ENCODE assay signal across 8 mouse cellular contexts in genomic region chr4:132273166-132273565, GRCm38 (mm10). TPM values are rescaled to one million over a fixed set of nuclear protein-coding genes. Genes with fewer than 3 reads are reported as not detected.
DNase-seq lines count a peak whose midpoint lies in the region; ATAC-seq and TF ChIP-seq lines count a peak whose summit lies in the region.

No protein-coding gene starts in this region.

- 0 out of 2 replicates have a peak overlapping the region, but pooled peaks have one; percentile 93 for H3K27ac ChIP-seq in hindbrain, embryonic 10.5 days
- no peak overlapping the region for H3K27ac ChIP-seq in hindbrain, embryonic 11.5 days (ENCODE audit: low read depth, low read length)
- H3K27ac ChIP-seq in forebrain, embryonic 12.5 days = no peak overlapping the region
- peak overlapping the region; percentile 99 for H3K27ac ChIP-seq in liver, embryonic 12.5 days

- H3K27me3 ChIP-seq in hindbrain, embryonic 10.5 days (ENCODE audit: insufficient read depth, poor library complexity, severe bottlenecking) = no peaks in the 10 kb centered on the region
- H3K27me3 ChIP-seq in hindbrain, embryonic 11.5 days (ENCODE audit: control insufficient read depth, insufficient read depth, low read length) = no peaks in the 10 kb centered on the region
- H3K27me3 ChIP-seq in G1E (ENCODE audit: insufficient read depth, low read length) = no peaks in the 10 kb centered on the region
- H3K27me3 ChIP-seq in forebrain, embryonic 12.5 days = no peaks in the 10 kb centered on the region
- H3K27me3 ChIP-seq in liver, embryonic 12.5 days (replicated peaks) = no peaks in the 10 kb centered on the region

- WGBS in hindbrain, embryonic 10.5 days = 80% methylated on average over 2 of the region's 2 CpGs
- 75% methylated on average over 2 of the region's 2 CpGs for WGBS in hindbrain, embryonic 11.5 days
- 75% methylated on average over 2 of the region's 2 CpGs for WGBS in forebrain, embryonic 12.5 days
- WGBS in liver, embryonic 12.5 days (ENCODE audit: insufficient replicate concordance) = 50% methylated on average over 2 of the region's 2 CpGs

- no peak for TF ChIP-seq CTCF in G1E (IDR thresholded peaks at IDR 0.05; ENCODE audit: low read depth, low read length)

- ATAC-seq in hindbrain, embryonic 11.5 days (ENCODE audit: low FRiP score) = no peak
- ATAC-seq in G1E (ENCODE audit: extremely low read depth, insufficient number of reproducible peaks, low FRiP score, poor library complexity, severe bottlenecking) = no peak
- ATAC-seq in forebrain, embryonic 12.5 days (ENCODE audit: low FRiP score) = no peak
- no peak for ATAC-seq in liver, embryonic 12.5 days

- H3K9me3 ChIP-seq in hindbrain, embryonic 10.5 days = no peaks in the 10 kb centered on the region
- no peaks in the 10 kb centered on the region for H3K9me3 ChIP-seq in hindbrain, embryonic 11.5 days (ENCODE audit: control insufficient read depth, low read length)
- H3K9me3 ChIP-seq in G1E (replicated peaks) = no peaks in the 10 kb centered on the region
- no peaks in the 10 kb centered on the region for H3K9me3 ChIP-seq in forebrain, embryonic 12.5 days
- no peaks in the 10 kb centered on the region for H3K9me3 ChIP-seq in liver, embryonic 12.5 days (replicated peaks)

- peaks cover 5% of the 10 kb centered on the region; the same call in 1 of the 2 replicates for H3K36me3 ChIP-seq in hindbrain, embryonic 10.5 days
- H3K36me3 ChIP-seq in hindbrain, embryonic 11.5 days (ENCODE audit: control insufficient read depth, insufficient read depth, low read length) = no peaks in the 10 kb centered on the region
- peaks cover 19% of the 10 kb centered on the region for H3K36me3 ChIP-seq in G1E (replicated peaks)
- H3K36me3 ChIP-seq in forebrain, embryonic 12.5 days (replicated peaks) = no peaks in the 10 kb centered on the region
- peaks cover 10% of the 10 kb centered on the region for H3K36me3 ChIP-seq in liver, embryonic 12.5 days

- H3K9ac ChIP-seq in hindbrain, embryonic 11.5 days (ENCODE audit: low read depth, low read length) = no peak overlapping the region
- peak overlapping the region; percentile 36 for H3K9ac ChIP-seq in forebrain, embryonic 12.5 days
- peak overlapping the region; percentile 99 for H3K9ac ChIP-seq in liver, embryonic 12.5 days

- peak overlapping the region; percentile 86 for H3K4me3 ChIP-seq in hindbrain, embryonic 10.5 days
- H3K4me3 ChIP-seq in hindbrain, embryonic 11.5 days (ENCODE audit: low read depth, low read length) = no peak overlapping the region
- peak overlapping the region; percentile 79; the same call in 1 of the 2 replicates for H3K4me3 ChIP-seq in G1E (ENCODE audit: low read depth, low read length)
- peak overlapping the region; percentile 75; the same call in 1 of the 2 replicates for H3K4me3 ChIP-seq in forebrain, embryonic 12.5 days (replicated peaks)
- peak overlapping the region; percentile 92 for H3K4me3 ChIP-seq in liver, embryonic 12.5 days

- no peak for DNase-seq in hindbrain, embryonic 10.5 days (ENCODE audit: low spot score)
- no peak for DNase-seq in hindbrain, embryonic 11.5 days (ENCODE audit: low spot score)
- DNase-seq in G1E (ENCODE audit: low spot score) = no peak
- no peak for DNase-seq in spleen, adult 18-20 months
- DNase-seq in spleen, postnatal 4 days (ENCODE audit: low spot score in 2 of 2) = no peak
- DNase-seq in frontal cortex, postnatal 36 days (ENCODE audit: low spot score in 2 of 2) = no peak

- no peak overlapping the region for H3K4me2 ChIP-seq in hindbrain, embryonic 11.5 days (replicated peaks; ENCODE audit: low read depth, low read length)
- peak overlapping the region; percentile 91 for H3K4me2 ChIP-seq in forebrain, embryonic 12.5 days
- H3K4me2 ChIP-seq in liver, embryonic 12.5 days = peak overlapping the region; percentile 86

- peaks cover 34% of the 10 kb centered on the region for H3K4me1 ChIP-seq in hindbrain, embryonic 10.5 days (replicated peaks)
- no peaks in the 10 kb centered on the region for H3K4me1 ChIP-seq in hindbrain, embryonic 11.5 days (replicated peaks; ENCODE audit: control insufficient read depth, insufficient read depth, low read length)
- H3K4me1 ChIP-seq in G1E (ENCODE audit: insufficient read depth, low read depth, low read length) = peaks cover 57% of the 10 kb centered on the region
- H3K4me1 ChIP-seq in forebrain, embryonic 12.5 days = peaks cover 22% of the 10 kb centered on the region
- peaks cover 62% of the 10 kb centered on the region for H3K4me1 ChIP-seq in liver, embryonic 12.5 days

RNA-seq across cellular contexts. Expression of gene Taf12, which starts 1.0 kb away (rescaled TPM):
- 60.9 and 62.1 TPM in 2 replicates for polyA plus RNA-seq in hindbrain, embryonic 10.5 days (2016; fragmentation: Nextera tagmentation; extraction: Ambion mirVana)
- polyA plus RNA-seq in hindbrain, embryonic 11.5 days (2014; fragmentation: Nextera tagmentation; extraction: Ambion mirVana) = 60.5 and 65.0 TPM in 2 replicates
- 52.8 and 64.5 TPM in 2 replicates for total RNA-seq in G1E (2014; fragmentation: Nextera tagmentation)
- 48.7 and 63.3 TPM in 2 replicates for total RNA-seq in G1E (2017)
- polyA plus RNA-seq in G1E (2012) = 15.9 and 16.8 TPM in 2 replicates
- 61.0 and 61.2 TPM in 2 replicates for polyA plus RNA-seq in forebrain, embryonic 12.5 days (2016; fragmentation: Nextera tagmentation; extraction: Ambion mirVana)
- 61.7 and 61.8 TPM in 2 replicates for polyA plus RNA-seq in liver, embryonic 12.5 days (2016; fragmentation: Nextera tagmentation; extraction: Ambion mirVana)

RNA-seq across cellular contexts. Expression of gene Gmeb1, which starts 11.8 kb away (rescaled TPM):
- 42.5 and 45.3 TPM in 2 replicates for polyA plus RNA-seq in hindbrain, embryonic 10.5 days (2016; fragmentation: Nextera tagmentation; extraction: Ambion mirVana)
- 38.4 and 41.4 TPM in 2 replicates for polyA plus RNA-seq in hindbrain, embryonic 11.5 days (2014; fragmentation: Nextera tagmentation; extraction: Ambion mirVana)
- total RNA-seq in G1E (2014; fragmentation: Nextera tagmentation) = 16.8 and 25.4 TPM in 2 replicates
- 16.1 and 16.5 TPM in 2 replicates for total RNA-seq in G1E (2017)
- polyA plus RNA-seq in G1E (2012) = 13.5 and 19.2 TPM in 2 replicates
- polyA plus RNA-seq in forebrain, embryonic 12.5 days (2016; fragmentation: Nextera tagmentation; extraction: Ambion mirVana) = 46.3 and 47.8 TPM in 2 replicates
- polyA plus RNA-seq in liver, embryonic 12.5 days (2016; fragmentation: Nextera tagmentation; extraction: Ambion mirVana) = 19.1 and 19.5 TPM in 2 replicates

RNA-seq across cellular contexts. Expression of gene Rab42, which starts 30.0 kb away (rescaled TPM):
- 0.77 and 0.96 TPM in 2 replicates for polyA plus RNA-seq in hindbrain, embryonic 10.5 days (2016; fragmentation: Nextera tagmentation; extraction: Ambion mirVana)
- polyA plus RNA-seq in hindbrain, embryonic 11.5 days (2014; fragmentation: Nextera tagmentation; extraction: Ambion mirVana) = 0.39 and 0.61 TPM in 2 replicates
- total RNA-seq in G1E (2014; fragmentation: Nextera tagmentation) = 1.4 TPM in 1 of 2 replicates, not detected in the other
- total RNA-seq in G1E (2017) = 0.52 TPM in 1 of 2 replicates, not detected in the other
- 0.95 and 1.0 TPM in 2 replicates for polyA plus RNA-seq in G1E (2012)
- 0.78 and 0.82 TPM in 2 replicates for polyA plus RNA-seq in forebrain, embryonic 12.5 days (2016; fragmentation: Nextera tagmentation; extraction: Ambion mirVana)
- 0.61 and 1.0 TPM in 2 replicates for polyA plus RNA-seq in liver, embryonic 12.5 days (2016; fragmentation: Nextera tagmentation; extraction: Ambion mirVana)

RNA-seq across cellular contexts. Expression of gene Trnau1ap, which starts 56.2 kb away (rescaled TPM):
- polyA plus RNA-seq in hindbrain, embryonic 10.5 days (2016; fragmentation: Nextera tagmentation; extraction: Ambion mirVana) = 90.6 and 91.5 TPM in 2 replicates
- polyA plus RNA-seq in hindbrain, embryonic 11.5 days (2014; fragmentation: Nextera tagmentation; extraction: Ambion mirVana) = 85.6 and 87.0 TPM in 2 replicates
- 21.6 and 22.8 TPM in 2 replicates for total RNA-seq in G1E (2014; fragmentation: Nextera tagmentation)
- total RNA-seq in G1E (2017) = 40.2 and 49.0 TPM in 2 replicates
- 29.1 and 37.6 TPM in 2 replicates for polyA plus RNA-seq in G1E (2012)
- polyA plus RNA-seq in forebrain, embryonic 12.5 days (2016; fragmentation: Nextera tagmentation; extraction: Ambion mirVana) = 77.8 and 88.3 TPM in 2 replicates
- 48.2 and 50.8 TPM in 2 replicates for polyA plus RNA-seq in liver, embryonic 12.5 days (2016; fragmentation: Nextera tagmentation; extraction: Ambion mirVana)

Comparison
In these comparisons a context has a peak if more than half of its experiments do, and no peak if none do; other contexts are left out.
1. H3K27ac ChIP-seq: peak in hindbrain, embryonic 10.5 days (single experiment) and liver, embryonic 12.5 days (single experiment); none in hindbrain, embryonic 11.5 days (single experiment) and forebrain, embryonic 12.5 days (single experiment).